In genomic region chr13:70622461-70623057, GRCm38 (mm10) we compare ENCODE assay signal across 28 mouse cellular contexts. TPM values are rescaled to one million over a fixed set of nuclear protein-coding genes. Genes with fewer than 3 reads are reported as not detected.
DNase-seq lines count a peak whose midpoint lies in the region; ATAC-seq and TF ChIP-seq lines count a peak whose summit lies in the region.
"Had no signal": no experiment of that assay in that cellular context is flagged by ENCODE, and none has a peak within 500 bp of the region (broad histone marks: within the 10 kb centered on the region; RNA-seq: fewer than 3 reads in every experiment).

No protein-coding gene starts in this region.

- peak; percentile 38 for DNase-seq in heart, adult 8-10 months (ENCODE audit: low spot score)
- DNase-seq in heart, postnatal 10 days, result no peak
- DNase-seq in layer of hippocampus, adult 2 months (ENCODE audit: low spot score in 2 of 2), result no peak
- no peak for DNase-seq in layer of hippocampus, adult 18-20 months (ENCODE audit: low spot score in 2 of 2)
- DNase-seq in skeletal muscle tissue, adult 2 months (ENCODE audit: low read depth, low spot score), result peak; percentile 57
- DNase-seq: adrenal gland, postnatal 25 days; cerebellum, adult 11-12 months; cerebellum, adult 9-11 months; embryo, embryonic 11 days; kidney, adult 8-10 months; kidney, postnatal 4 days; layer of hippocampus, adult 9-11 months; right cerebral cortex, adult 18-20 months; thymus, postnatal 4 days had no signal

- peak; percentile 56; the same call in 1 of the 2 replicates for ATAC-seq in megakaryocyte progenitor cell, adult 5-6 weeks (replicated peaks; ENCODE audit: poor library complexity)
- ATAC-seq in erythroid progenitor cell, adult 5-6 weeks (replicated peaks; ENCODE audit: low FRiP score, poor library complexity, severe bottlenecking), result no peak
- ATAC-seq: CD4-positive, CD25-positive, alpha-beta regulatory T cell, adult 4 months; hindbrain, embryonic 16.5 days; intestine, embryonic 15.5 days; midbrain, embryonic 16.5 days had no signal

- H3K4me3 ChIP-seq in layer of hippocampus, adult 2 months, result no peak overlapping the region
- H3K4me3 ChIP-seq: embryonic facial prominence, embryonic 12.5 days; forebrain, embryonic 10.5 days; forebrain, embryonic 15.5 days; intestine, embryonic 15.5 days; limb, embryonic 10.5 days; limb, embryonic 15.5 days; neural tube, embryonic 12.5 days had no signal

- intact Hi-C loops in heart, postnatal 10 days (cut with DNase I), result no loop called here

- TF ChIP-seq CTCF in layer of hippocampus, adult 2 months (conservative IDR thresholded peaks at IDR 0.05), result peak; percentile 40

- H3K27ac ChIP-seq in layer of hippocampus, adult 2 months, result no peak overlapping the region
- H3K27ac ChIP-seq: embryonic facial prominence, embryonic 12.5 days; forebrain, embryonic 10.5 days; forebrain, embryonic 15.5 days; intestine, embryonic 15.5 days; kidney, postnatal 0 days; limb, embryonic 10.5 days; limb, embryonic 15.5 days; neural tube, embryonic 12.5 days; stomach, postnatal 0 days had no signal

RNA-seq across cellular contexts. Expression of gene Ice1, which starts 14.9 kb away (rescaled TPM):
- 10 to 100 TPM; 24.3 to 30.9 (median 26.7) TPM for total RNA-seq in heart, adult 8-10 months (2022)
- total RNA-seq in heart, postnatal 10 days (2021), result 10 to 100 TPM; 32.4 to 36.1 TPM
- total RNA-seq in layer of hippocampus, adult 2 months (2021), result 10 to 100 TPM; 64.1 to 70.3 TPM
- 10 to 100 TPM; 58.9 to 59.8 TPM for total RNA-seq in layer of hippocampus, adult 18-20 months (2021)
- total RNA-seq in megakaryocyte progenitor cell, adult 5-6 weeks (2015), result 30.7 and 30.9 TPM in 2 replicates
- total RNA-seq in megakaryocyte progenitor cell, adult 5-6 weeks (2017), result 17.7 and 19.7 TPM in 2 replicates
- 8.4 and 14.4 TPM in 2 replicates for total RNA-seq in erythroid progenitor cell, adult 5-6 weeks (2015; ENCODE audit: low replicate concordance)
- total RNA-seq in erythroid progenitor cell, adult 5-6 weeks (2017; ENCODE audit: low replicate concordance), result 2.8 and 4.4 TPM in 2 replicates

Comparison
In these comparisons a context has a peak if more than half of its experiments do, and no peak if none do; other contexts are left out.
1. DNase-seq: peak in heart, adult 8-10 months (single experiment) and skeletal muscle tissue, adult 2 months (single experiment); none in heart, postnatal 10 days (0 of 2), layer of hippocampus, adult 2 months (0 of 2) and layer of hippocampus, adult 18-20 months (0 of 2).